Mouse (Mus musculus) heart, postnatal 36 days (tissue): ENCODE measurements around the gene Arid4a. TPM values are rescaled to one million over a fixed set of nuclear protein-coding genes. Genes with fewer than 3 reads are reported as not detected.
"Not testable (repeated sequence)": the region's sequence is repeated elsewhere in the genome, so short reads cannot be mapped to it uniquely, and the experiment has no call there.

Source experiments
- DNase-seq, 2 experiments: peaks; one replicate each; pipeline ENCODE4 v3.0.0; 2021 to 2022
- intact Hi-C: fragments of 180-260 bp; cut with DNase I; formaldehyde crosslinking; loops from one replicate; pipeline ENCODE4 v1.15.1; 2025
- total RNA-seq, 2 experiments: library from RNA; stranded (reverse); gene quantifications; 2 replicates each; pipeline ENCODE4 v1.2.3; 2021

The Arid4a gene
- total RNA-seq, 2 experiments from 2014 or later: 14.3 to 17.0 TPM

GRCm38 (mm10) chr12:71009769-71010168 lies 6.0 kb upstream of the Arid4a start:
- DNase-seq: peak; percentile 32 to 47
- intact Hi-C loops: no loop called here

- intact Hi-C loops: no loop called here
- no peak for DNase-seq
These were observed 886 bp upstream of the Arid4a start for GRCm38 (mm10) chr12:71014845-71015362.

GRCm38 (mm10) chr12:71016211-71016502 lies 367 bp downstream of the Arid4a start:
- intact Hi-C loops: loop anchor here (2.0 kb wide), 2 partner anchors 31 to 41 kb away; partner anchors contain the start of gene Psma3
- DNase-seq: no peak

GRCm38 (mm10) chr12:71016503-71017241 lies 882 bp downstream of the Arid4a start:
- intact Hi-C loops: loop anchor here (2.0 kb wide), 2 partner anchors 30 to 42 kb away; partner anchors contain the start of gene Psma3
- peak; percentile 55 to 70 for DNase-seq

DNA sequence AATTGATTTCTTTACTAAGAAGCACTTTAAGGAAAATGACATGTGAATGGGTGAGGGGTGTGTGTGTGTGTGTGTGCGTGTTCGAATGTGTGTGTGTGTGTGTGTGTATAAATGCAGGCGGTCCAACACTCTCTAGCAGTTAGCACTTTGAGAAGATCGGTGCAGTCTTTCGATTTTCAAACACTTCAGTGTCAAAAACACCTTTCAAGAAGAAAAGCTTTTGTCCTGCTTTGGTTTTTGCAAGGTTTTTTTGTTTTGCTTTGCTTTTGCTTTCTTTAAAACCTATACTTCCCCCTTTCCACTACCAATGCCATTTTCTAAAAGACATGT lies 1.4 kb downstream of the Arid4a start:
- DNase-seq: no peak
- intact Hi-C loops: loop anchor here (2.0 kb wide), 2 partner anchors 30 to 42 kb away; partner anchors contain the start of gene Psma3

GRCm38 (mm10) chr12:71017827-71018226 lies 2.0 kb downstream of the Arid4a start:
- DNase-seq: no peak
- intact Hi-C loops: loop anchor here (2.0 kb wide), 2 partner anchors 29 to 43 kb away; partner anchors contain the start of gene Psma3

DNA sequence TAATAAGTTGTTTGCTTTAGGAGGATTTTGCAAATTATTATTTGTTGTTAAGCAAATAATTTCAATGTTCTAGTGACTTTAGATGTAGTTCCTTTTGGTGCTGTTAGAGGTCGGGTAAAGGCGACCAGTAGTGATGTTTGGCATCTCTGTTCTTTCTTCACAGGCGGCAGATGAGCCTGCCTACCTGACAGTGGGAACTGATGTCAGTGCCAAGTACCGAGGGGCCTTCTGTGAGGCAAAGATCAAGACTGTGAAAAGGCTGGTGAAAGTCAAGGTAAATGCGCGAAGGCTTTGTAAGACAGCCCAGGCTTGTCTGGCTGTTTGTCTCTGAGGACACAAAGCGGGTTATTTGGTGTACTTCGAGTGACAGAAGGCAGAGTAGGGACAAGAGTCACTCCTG lies 3.4 kb downstream of the Arid4a start:
- no peak for DNase-seq
- intact Hi-C loops: no loop called here

GRCm38 (mm10) chr12:71024411-71024810 lies 8.6 kb downstream of the Arid4a start:
- DNase-seq: no peak
- intact Hi-C loops: no loop called here

DNA sequence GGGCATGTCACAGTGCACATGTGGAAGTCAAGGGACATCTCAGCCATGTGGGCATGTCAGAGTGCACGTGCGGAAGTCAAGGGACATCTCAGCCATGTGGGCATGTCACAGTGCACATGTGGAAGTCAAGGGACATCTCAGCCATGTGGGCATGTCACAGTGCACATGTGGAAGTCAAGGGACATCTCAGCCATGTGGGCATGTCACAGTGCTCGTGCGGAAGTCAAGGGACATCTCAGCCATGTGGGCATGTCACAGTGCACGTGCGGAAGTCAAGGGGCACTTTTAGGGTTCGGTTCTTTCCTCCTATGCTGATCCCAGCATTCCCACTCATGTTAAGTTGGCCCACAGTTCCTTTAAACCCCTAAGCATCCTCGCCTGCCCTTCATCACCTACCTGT lies 12.5 kb downstream of the Arid4a start:
- intact Hi-C loops, DNase-seq: not testable (repeated sequence)

- DNase-seq: no peak
- intact Hi-C loops: no loop called here
These were observed 14.5 kb downstream of the Arid4a start for GRCm38 (mm10) chr12:71030260-71030659.

GRCm38 (mm10) chr12:71030722-71031121 lies 14.9 kb downstream of the Arid4a start:
- no peak for DNase-seq
- intact Hi-C loops: no loop called here

DNA sequence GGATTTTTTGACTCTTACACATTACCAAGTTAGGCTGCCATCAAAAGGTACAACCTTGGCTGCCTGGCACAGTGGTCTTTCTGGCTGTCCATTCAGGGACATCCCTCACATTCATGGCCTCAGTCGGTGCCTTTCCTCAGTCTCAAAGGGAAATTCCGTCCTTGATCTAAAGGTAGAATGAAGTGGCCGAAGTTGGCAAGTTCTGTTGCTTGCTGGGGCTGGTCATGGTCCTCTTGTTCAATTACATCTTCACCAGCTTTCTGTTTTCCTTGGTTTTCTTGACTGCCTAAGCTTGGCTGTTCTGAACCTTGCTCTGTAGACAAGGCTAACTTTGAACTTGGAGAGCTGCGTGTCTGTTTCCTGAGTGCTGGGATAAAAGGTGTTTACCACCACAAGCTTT lies 20.0 kb downstream of the Arid4a start:
- intact Hi-C loops: no loop called here
- DNase-seq: no peak

GRCm38 (mm10) chr12:71036729-71037404 lies 21.1 kb downstream of the Arid4a start:
- intact Hi-C loops: no loop called here

GRCm38 (mm10) chr12:71040462-71040861 lies 24.7 kb downstream of the Arid4a start:
- DNase-seq: peak; percentile 55 to 67
- intact Hi-C loops: no loop called here

More at GRCm38 (mm10) chr12:71036729-71037404, 21.1 kb downstream of the Arid4a start:
- no peak for DNase-seq

DNA sequence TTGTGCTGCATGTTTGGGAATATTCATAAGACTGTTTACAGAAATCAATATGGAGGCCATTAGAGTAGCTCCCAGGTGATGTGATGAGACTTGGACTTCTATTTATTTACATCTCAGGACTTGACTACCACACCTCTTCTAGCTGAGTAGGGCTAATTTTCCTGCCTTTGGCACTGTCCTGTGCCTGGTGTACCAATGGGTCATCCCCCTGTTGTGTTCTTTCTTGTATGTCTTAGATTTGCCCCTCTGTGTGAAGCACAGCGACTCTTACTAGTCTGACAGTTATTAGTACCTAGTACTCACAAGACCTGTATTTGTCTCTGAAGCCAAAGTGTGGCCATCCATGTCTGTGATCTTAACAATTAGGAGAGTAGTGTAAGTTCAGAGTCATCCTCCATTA lies 26.7 kb downstream of the Arid4a start:
- intact Hi-C loops: no loop called here
- DNase-seq: no peak

- intact Hi-C loops: no loop called here
- no peak for DNase-seq
These were observed 27.8 kb downstream of the Arid4a start for GRCm38 (mm10) chr12:71043571-71043970.

- intact Hi-C loops: no loop called here
- no peak for DNase-seq
These were observed 28.7 kb downstream of the Arid4a start for GRCm38 (mm10) chr12:71044488-71044887.

DNA sequence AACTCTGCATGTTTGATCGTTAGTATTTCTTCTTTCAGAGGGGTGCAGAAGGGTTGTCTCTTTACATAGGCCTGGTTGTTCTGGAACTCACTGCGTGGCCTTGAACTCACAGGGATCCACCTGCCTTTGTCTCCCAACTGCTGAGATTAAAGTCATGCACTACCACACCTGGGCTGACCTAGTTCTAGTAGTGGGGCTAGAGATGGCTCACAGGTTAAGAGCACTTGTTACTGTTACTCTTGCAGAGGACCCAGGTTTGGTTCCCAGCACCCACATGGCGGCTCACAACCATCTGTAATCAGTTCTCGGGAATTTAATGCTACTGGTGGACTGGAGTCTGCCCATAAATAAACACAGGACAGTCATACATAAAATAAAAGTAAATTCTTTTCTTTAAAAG lies 30.7 kb downstream of the Arid4a start:
- intact Hi-C loops: loop anchor here (2.0 kb wide), 1 partner anchor 30 kb away; no protein-coding TSS in a partner anchor
- DNase-seq: no peak

GRCm38 (mm10) chr12:71047473-71048078 lies 31.8 kb downstream of the Arid4a start:
- DNase-seq: no peak
- intact Hi-C loops: loop anchor here (2.0 kb wide), 2 partner anchors 31 to 79 kb away; no protein-coding TSS in a partner anchor

DNA sequence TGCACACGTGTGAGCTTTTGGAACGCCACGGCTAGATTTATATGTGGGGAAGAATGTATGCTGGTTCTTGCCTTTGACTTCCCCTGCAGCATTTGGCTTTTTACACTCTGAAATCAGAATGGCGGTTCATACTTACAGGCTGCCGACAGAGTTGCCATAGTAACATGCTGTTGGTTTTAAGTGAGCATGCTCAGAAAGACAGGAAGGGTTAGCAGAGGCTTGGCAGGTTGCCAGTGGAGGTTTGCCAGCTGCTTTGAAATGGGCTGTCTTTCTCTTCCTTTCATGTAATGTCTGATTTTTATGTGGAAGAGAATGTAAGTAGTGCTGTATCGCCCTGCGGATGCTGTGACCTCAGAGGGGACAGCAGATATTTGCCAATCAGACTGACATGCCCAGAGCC lies 32.3 kb downstream of the Arid4a start:
- intact Hi-C loops: loop anchor here (2.0 kb wide), 1 partner anchor 79 kb away; no protein-coding TSS in a partner anchor
- peak; percentile 89 to 94 for DNase-seq

GRCm38 (mm10) chr12:71048561-71048960 lies 32.8 kb downstream of the Arid4a start:
- no peak for DNase-seq
- intact Hi-C loops: loop anchor here (2.0 kb wide), 1 partner anchor 80 kb away; no protein-coding TSS in a partner anchor
